Mouse (Mus musculus) liver, embryonic 16.5 days (tissue): Measurements from ENCODE around the gene Gnb1l. TPM values are rescaled to one million over a fixed set of nuclear protein-coding genes. Genes with fewer than 3 reads are reported as not detected.
A peak's percentile ranks its signal among the peaks of the same experiment; 100 is the strongest.

Experiments
- ATAC-seq: fragments of 200-750 bp; cut with Nextera tagmentation; 2 replicates; pipeline ENCODE4 v1.8.0; 2017; ENCODE audit warnings: low read depth, mild to moderate bottlenecking, moderate number of reproducible peaks, moderate library complexity
- H3K27ac ChIP-seq: fragments of 300-500 bp; sonication (generic); 2 replicates; pipeline ENCODE4 v1.5.1; 2014; ENCODE audit warnings: mild to moderate bottlenecking, low read length
- H3K27me3 ChIP-seq: fragments of 300-500 bp; sonication (generic); 2 replicates; pipeline ENCODE4 v1.6.1; 2014; ENCODE audit warnings: low read depth, low read length, mixed read lengths; ENCODE audit not compliant: control insufficient read depth, insufficient read depth
- H3K36me3 ChIP-seq: fragments of 300-500 bp; sonication (generic); 2 replicates; pipeline ENCODE4 v1.6.1; 2014; ENCODE audit warnings: mild to moderate bottlenecking; ENCODE audit not compliant: control insufficient read depth, insufficient read depth
- H3K4me1 ChIP-seq: fragments of 300-500 bp; sonication (generic); 2 replicates; pipeline ENCODE4 v1.6.1; 2014; ENCODE audit warnings: low read depth, low read length, mixed read lengths; ENCODE audit not compliant: control insufficient read depth
- H3K4me2 ChIP-seq: fragments of 300-500 bp; sonication (generic); 2 replicates; pipeline ENCODE4 v1.6.1; 2014; ENCODE audit warnings: low read depth, low read length, mixed read lengths
- H3K4me3 ChIP-seq: fragments of 300-500 bp; sonication (generic); 2 replicates; pipeline ENCODE4 v1.5.1; 2014; ENCODE audit warnings: low read depth, mild to moderate bottlenecking, low read length
- H3K9ac ChIP-seq: fragments of 300-500 bp; sonication (generic); 2 replicates; pipeline ENCODE4 v1.6.1; 2014; ENCODE audit warnings: low read depth, low read length
- H3K9me3 ChIP-seq: fragments of 300-500 bp; sonication (generic); replicated peaks from 2 replicates; pipeline ENCODE4 v1.6.1; 2016; ENCODE audit warnings: low read length; ENCODE audit not compliant: control insufficient read depth
- whole genome bisulfite sequencing: fragments of 180-500 bp; shearing (Covaris S2); extraction: QIAGEN DNeasy Blood & Tissue Kit; methylation state at CpG from one replicate; pipeline ENCODE4 v1.1.7; 2014; ENCODE audit not compliant: insufficient replicate concordance; 5-methylcytosine and 5-hydroxymethylcytosine counted together
- polyA plus RNA-seq: library from polyadenylated mRNA; unstranded; fragments of >200 nt; fragmentation: Nextera tagmentation; extraction: Ambion mirVana; gene quantifications from 2 replicates; pipeline ENCODE4 v1.2.1, GENCODE M21; 2015

Gene Gnb1l
- polyA plus RNA-seq, 1 experiment from 2014 or later: 6.3 TPM

- Histone ChIP-seq H3K27me3 (peaks cover 40% of the 10 kb centered on the region), H3K4me2 (no peak overlapping the region), H3K36me3 (no peaks in the 10 kb centered on the region), H3K9ac (no peak overlapping the region), H3K9me3 (no peaks in the 10 kb centered on the region), H3K27ac (no peak overlapping the region), H3K4me1 (no peaks in the 10 kb centered on the region; the same call in none of the 2 replicates), H3K4me3 (no peak overlapping the region)
- WGBS: 14% methylated on average over 5 of the region's 5 CpGs
- ATAC-seq: no peak
Measured at GRCm38 (mm10) chr16:18577599-18578160, 79.2 kb downstream of the Gnb1l start.

- Histone ChIP-seq H3K4me3 (no peak overlapping the region), H3K9ac (no peak overlapping the region), H3K36me3 (no peaks in the 10 kb centered on the region), H3K4me2 (no peak overlapping the region), H3K9me3 (no peaks in the 10 kb centered on the region), H3K27me3 (peaks cover 67% of the 10 kb centered on the region), H3K27ac (no peak overlapping the region), H3K4me1 (no peaks in the 10 kb centered on the region; the same call in none of the 2 replicates)
- WGBS: 27% methylated on average over 2 of the region's 2 CpGs
- no peak for ATAC-seq
Measured at GRCm38 (mm10) chr16:18580389-18580788, 81.9 kb downstream of the Gnb1l start.

- 5% methylated on average over 21 of the region's 21 CpGs for WGBS
- no peak for ATAC-seq
Measured at GRCm38 (mm10) chr16:18581050-18581622, 82.6 kb downstream of the Gnb1l start.

GRCm38 (mm10) chr16:18581623-18582205 lies 83.2 kb downstream of the Gnb1l start:
- no peak for ATAC-seq
- Histone ChIP-seq H3K27ac (no peak overlapping the region), H3K36me3 (no peaks in the 10 kb centered on the region), H3K27me3 (peaks cover 80% of the 10 kb centered on the region), H3K4me1 (peaks cover 3% of the 10 kb centered on the region), H3K4me3 (peak overlapping the region; percentile 32), H3K9me3 (no peaks in the 10 kb centered on the region), H3K9ac (no peak overlapping the region), H3K4me2 (peak overlapping the region; percentile 48)
- WGBS: under 1% methylated on average over 50 of the region's 66 CpGs

More at GRCm38 (mm10) chr16:18581050-18581622, 82.6 kb downstream of the Gnb1l start:
- no peak overlapping the region for H3K27ac ChIP-seq
- H3K27me3 ChIP-seq: peaks cover 74% of the 10 kb centered on the region
- peak overlapping the region; percentile 32 for H3K4me3 ChIP-seq
- H3K4me1 ChIP-seq: no peaks in the 10 kb centered on the region; the same call in none of the 2 replicates
- peak overlapping the region; percentile 48 for H3K4me2 ChIP-seq
- H3K9me3 ChIP-seq: no peaks in the 10 kb centered on the region
- no peak overlapping the region for H3K9ac ChIP-seq
- no peaks in the 10 kb centered on the region for H3K36me3 ChIP-seq

- peaks cover 89% of the 10 kb centered on the region for H3K27me3 ChIP-seq
- peaks cover 4% of the 10 kb centered on the region for H3K4me1 ChIP-seq
- no peak overlapping the region for H3K4me3 ChIP-seq
- H3K9ac ChIP-seq: no peak overlapping the region
- no peak overlapping the region for H3K27ac ChIP-seq
- WGBS: 1% methylated on average over 63 of the region's 67 CpGs
- peak overlapping the region; percentile 48 for H3K4me2 ChIP-seq
- no peaks in the 10 kb centered on the region for H3K9me3 ChIP-seq
- ATAC-seq: no peak
- H3K36me3 ChIP-seq: no peaks in the 10 kb centered on the region
Measured at GRCm38 (mm10) chr16:18582426-18583148, 84.1 kb downstream of the Gnb1l start.

- no peaks in the 10 kb centered on the region for H3K36me3 ChIP-seq
- no peak for ATAC-seq
- no peaks in the 10 kb centered on the region for H3K9me3 ChIP-seq
- WGBS: 17% methylated on average over 10 of the region's 10 CpGs
- no peak overlapping the region for H3K4me3 ChIP-seq
- no peak overlapping the region for H3K9ac ChIP-seq
- peaks cover 4% of the 10 kb centered on the region for H3K4me1 ChIP-seq
- H3K27ac ChIP-seq: no peak overlapping the region
- H3K4me2 ChIP-seq: no peak overlapping the region
- H3K27me3 ChIP-seq: peaks cover 93% of the 10 kb centered on the region
Measured at GRCm38 (mm10) chr16:18583169-18583568, 84.7 kb downstream of the Gnb1l start.

GRCm38 (mm10) chr16:18583673-18584357 lies 85.3 kb downstream of the Gnb1l start:
- 39% methylated on average over 10 of the region's 10 CpGs for WGBS
- Histone ChIP-seq H3K4me2 (no peak overlapping the region), H3K9me3 (no peaks in the 10 kb centered on the region), H3K9ac (no peak overlapping the region), H3K27ac (no peak overlapping the region), H3K4me3 (no peak overlapping the region), H3K36me3 (no peaks in the 10 kb centered on the region), H3K4me1 (peaks cover 4% of the 10 kb centered on the region), H3K27me3 (peaks cover 96% of the 10 kb centered on the region)
- ATAC-seq: no peak

GRCm38 (mm10) chr16:18584901-18585510 lies 86.5 kb downstream of the Gnb1l start:
- WGBS: 28% methylated on average over 10 of the region's 10 CpGs
- no peaks in the 10 kb centered on the region for H3K9me3 ChIP-seq

More at GRCm38 (mm10) chr16:18584901-18585510, 86.5 kb downstream of the Gnb1l start:
- ATAC-seq: no peak
- Histone ChIP-seq H3K9ac (no peak overlapping the region), H3K4me2 (no peak overlapping the region), H3K36me3 (no peaks in the 10 kb centered on the region), H3K27ac (no peak overlapping the region), H3K4me1 (peaks cover 4% of the 10 kb centered on the region), H3K27me3 (peaks cover 100% of the 10 kb centered on the region), H3K4me3 (no peak overlapping the region)
